ENCODE assay signal across 8 mouse cellular contexts in genomic region chr5:142909576-142910278, GRCm38 (mm10). TPM values are rescaled to one million over a fixed set of nuclear protein-coding genes. Genes with fewer than 3 reads are reported as not detected.
DNase-seq lines count a peak whose midpoint lies in the region; ATAC-seq and TF ChIP-seq lines count a peak whose summit lies in the region.

No protein-coding gene starts in this region.

- TF ChIP-seq POLR2A in ES-Bruce4 (IDR thresholded peaks at IDR 0.05; ENCODE audit: insufficient read depth, low read length), result no peak

- H3ac ChIP-seq in C2C12 (ENCODE audit: control insufficient read depth, insufficient read length, low read depth), result peak overlapping the region; percentile 9

- peaks cover 47% of the 10 kb centered on the region for H3K79me2 ChIP-seq in C2C12 (ENCODE audit: control insufficient read depth, insufficient read depth)

- no peak for DNase-seq in right cerebral cortex, postnatal 10 days (ENCODE audit: low spot score in 2 of 2)
- no peak for DNase-seq in ovary, postnatal 14 days (ENCODE audit: low spot score)

- 0 out of 2 replicates have a peak overlapping the region, but pooled peaks have one; percentile 5 for H3K9ac ChIP-seq in ES-Bruce4 (ENCODE audit: low read depth, poor library complexity, severe bottlenecking)
- H3K9ac ChIP-seq in intestine, embryonic 15.5 days, result peak overlapping the region; percentile 34
- H3K9ac ChIP-seq in liver, embryonic 16.5 days (ENCODE audit: low read depth, low read length), result peak overlapping the region; percentile 100
- H3K9ac ChIP-seq in neural tube, embryonic 15.5 days (replicated peaks), result no peak overlapping the region

- no peak for TF ChIP-seq EP300 in ES-Bruce4 (IDR thresholded peaks at IDR 0.05; ENCODE audit: insufficient read depth, low read depth, low read length)

- H3K27me3 ChIP-seq in C2C12 (ENCODE audit: control insufficient read depth, insufficient read depth, insufficient read length) (no peaks in the 10 kb centered on the region), ES-Bruce4 (ENCODE audit: control insufficient read depth, insufficient read depth, low read length, poor library complexity, severe bottlenecking) (no peaks in the 10 kb centered on the region)
- no peaks in the 10 kb centered on the region for H3K27me3 ChIP-seq in intestine, embryonic 15.5 days (replicated peaks)
- no peaks in the 10 kb centered on the region for H3K27me3 ChIP-seq in liver, embryonic 16.5 days (ENCODE audit: control insufficient read depth, insufficient read depth, low read depth, low read length)
- H3K27me3 ChIP-seq in neural tube, embryonic 15.5 days (replicated peaks), result no peaks in the 10 kb centered on the region

- H3K79me3 ChIP-seq in C2C12 (ENCODE audit: low read depth), result peaks cover 17% of the 10 kb centered on the region

- H3K27ac ChIP-seq in ES-Bruce4 (ENCODE audit: insufficient read depth, low read length), result peak overlapping the region; percentile 71
- peak overlapping the region; percentile 100 for H3K27ac ChIP-seq in intestine, embryonic 15.5 days
- peak overlapping the region; percentile 100 for H3K27ac ChIP-seq in liver, embryonic 16.5 days (ENCODE audit: low read length)
- peak overlapping the region; percentile 100 for H3K27ac ChIP-seq in neural tube, embryonic 15.5 days (replicated peaks)

- H3K36me3 ChIP-seq in C2C12 (ENCODE audit: control insufficient read depth, insufficient read depth) (peaks cover 9% of the 10 kb centered on the region), ES-Bruce4 (ENCODE audit: control insufficient read depth, insufficient read depth, low read length, poor library complexity, severe bottlenecking) (peaks cover 8% of the 10 kb centered on the region)
- peaks cover 8% of the 10 kb centered on the region for H3K36me3 ChIP-seq in intestine, embryonic 15.5 days
- peaks cover 8% of the 10 kb centered on the region for H3K36me3 ChIP-seq in liver, embryonic 16.5 days (ENCODE audit: control insufficient read depth, insufficient read depth)
- H3K36me3 ChIP-seq in neural tube, embryonic 15.5 days, result peaks cover 7% of the 10 kb centered on the region

- H3K9me3 ChIP-seq in ES-Bruce4 (replicated peaks; ENCODE audit: control insufficient read depth, insufficient read depth, low read length, poor library complexity, severe bottlenecking), result no peaks in the 10 kb centered on the region
- H3K9me3 ChIP-seq in intestine, embryonic 15.5 days, result no peaks in the 10 kb centered on the region
- H3K9me3 ChIP-seq in liver, embryonic 16.5 days (replicated peaks; ENCODE audit: control insufficient read depth, low read length), result no peaks in the 10 kb centered on the region
- H3K9me3 ChIP-seq in neural tube, embryonic 15.5 days (replicated peaks), result no peaks in the 10 kb centered on the region

- TF ChIP-seq CTCF in C2C12 (IDR thresholded peaks at IDR 0.05; ENCODE audit: control insufficient read depth, insufficient read depth, insufficient read length) (no peak), ES-Bruce4 (IDR thresholded peaks at IDR 0.05; ENCODE audit: low read depth, low read length) (no peak)

- 26% methylated on average over 8 of the region's 8 CpGs for WGBS in intestine, embryonic 15.5 days
- 32% methylated on average over 8 of the region's 8 CpGs for WGBS in liver, embryonic 16.5 days (ENCODE audit: insufficient replicate concordance)
- WGBS in neural tube, embryonic 15.5 days, result 52% methylated on average over 8 of the region's 8 CpGs

- peak overlapping the region; percentile 72 for H3K4me2 ChIP-seq in intestine, embryonic 15.5 days (replicated peaks)
- peak overlapping the region; percentile 30 for H3K4me2 ChIP-seq in liver, embryonic 16.5 days (ENCODE audit: low read depth, low read length)
- no peak overlapping the region for H3K4me2 ChIP-seq in neural tube, embryonic 15.5 days

- H3K4me3 ChIP-seq in C2C12 (ENCODE audit: insufficient read depth, poor library complexity, severe bottlenecking) (no peak overlapping the region), ES-Bruce4 (ENCODE audit: low read depth, low read length) (no peak overlapping the region)
- peak overlapping the region; percentile 11; the same call in 1 of the 2 replicates for H3K4me3 ChIP-seq in intestine, embryonic 15.5 days (replicated peaks)
- no peak overlapping the region for H3K4me3 ChIP-seq in liver, embryonic 16.5 days (ENCODE audit: low read depth, low read length)
- H3K4me3 ChIP-seq in neural tube, embryonic 15.5 days (replicated peaks), result no peak overlapping the region

- ATAC-seq in granulocyte monocyte progenitor cell, adult 5-6 weeks (replicated peaks; ENCODE audit: poor library complexity, severe bottlenecking), result peak; percentile 17
- peak; percentile 46 for ATAC-seq in intestine, embryonic 15.5 days
- no peak for ATAC-seq in liver, embryonic 16.5 days (ENCODE audit: low read depth)
- no peak for ATAC-seq in neural tube, embryonic 15.5 days (ENCODE audit: low FRiP score)

- H3K4me1 ChIP-seq in ES-Bruce4 (ENCODE audit: control insufficient read depth, insufficient read depth, low read length), result peaks cover 11% of the 10 kb centered on the region
- peaks cover 42% of the 10 kb centered on the region for H3K4me1 ChIP-seq in intestine, embryonic 15.5 days (replicated peaks)
- peaks cover 55% of the 10 kb centered on the region for H3K4me1 ChIP-seq in liver, embryonic 16.5 days (ENCODE audit: control insufficient read depth, low read depth, low read length)
- peaks cover 36% of the 10 kb centered on the region for H3K4me1 ChIP-seq in neural tube, embryonic 15.5 days

TF ChIP-seq in C2C12, 6 proteins besides CTCF, POLR2A, EP300 and RAD21:
- TF ChIP-seq MAX (IDR thresholded peaks at IDR 0.05), result no peak
- no peak for TF ChIP-seq MYOD1 (IDR thresholded peaks at IDR 0.05; ENCODE audit: control insufficient read depth, insufficient read length, low read depth)
- no peak for TF ChIP-seq FOSL1 (IDR thresholded peaks at IDR 0.05; ENCODE audit: insufficient read depth, low read length, poor library complexity, severe bottlenecking)
- TF ChIP-seq MYOG (IDR thresholded peaks at IDR 0.05; ENCODE audit: control insufficient read depth, extremely low read depth, insufficient read length), result no peak
- no peak for TF ChIP-seq USF1 (IDR thresholded peaks at IDR 0.05; ENCODE audit: low read depth)
- no peak for TF ChIP-seq CEBPB (IDR thresholded peaks at IDR 0.05; ENCODE audit: low read depth)

RNA-seq across cellular contexts. Expression of gene Actb, which starts 3.2 kb away (rescaled TPM):
- polyA plus RNA-seq in C2C12 (2012; fragmentation: generic; extraction: Trizol), result 6,665 TPM
- polyA plus RNA-seq in ES-Bruce4 (2011; ENCODE audit: insufficient read depth, insufficient read length, low read depth, missing spikeins), result 3,823 and 4,237 TPM in 2 replicates
- 2,571 and 3,677 TPM in 2 replicates for total RNA-seq in granulocyte monocyte progenitor cell, adult 5-6 weeks (2014; fragmentation: Nextera tagmentation)
- 2,475 and 4,369 TPM in 2 replicates for total RNA-seq in granulocyte monocyte progenitor cell, adult 5-6 weeks (2017)
- 14,579 and 17,104 TPM in 2 replicates for polyA plus RNA-seq in intestine, embryonic 15.5 days (2015; fragmentation: Nextera tagmentation; extraction: Ambion mirVana)
- polyA plus RNA-seq in liver, embryonic 16.5 days (2015; fragmentation: Nextera tagmentation; extraction: Ambion mirVana), result 6,197 and 6,568 TPM in 2 replicates
- 12,525 and 12,918 TPM in 2 replicates for polyA plus RNA-seq in neural tube, embryonic 15.5 days (2015; fragmentation: Nextera tagmentation; extraction: Ambion mirVana)

RNA-seq across cellular contexts. Expression of gene Fbxl18, which starts 14.5 kb away (rescaled TPM):
- polyA plus RNA-seq in C2C12 (2012; fragmentation: generic; extraction: Trizol) (9.5 TPM), ES-Bruce4 (2011; ENCODE audit: insufficient read depth, insufficient read length, low read depth, missing spikeins) (19.3 and 21.2 TPM in 2 replicates)
- total RNA-seq in granulocyte monocyte progenitor cell, adult 5-6 weeks (2014; fragmentation: Nextera tagmentation), result 4.0 and 4.1 TPM in 2 replicates
- total RNA-seq in granulocyte monocyte progenitor cell, adult 5-6 weeks (2017), result 1.7 and 2.4 TPM in 2 replicates
- polyA plus RNA-seq in intestine, embryonic 15.5 days (2015; fragmentation: Nextera tagmentation; extraction: Ambion mirVana), result 11.1 and 11.4 TPM in 2 replicates
- polyA plus RNA-seq in liver, embryonic 16.5 days (2015; fragmentation: Nextera tagmentation; extraction: Ambion mirVana), result 2.7 TPM in 2 replicates
- polyA plus RNA-seq in neural tube, embryonic 15.5 days (2015; fragmentation: Nextera tagmentation; extraction: Ambion mirVana), result 29.4 TPM in 2 replicates

RNA-seq across cellular contexts. Expression of gene Fscn1, which starts 50.4 kb away (rescaled TPM):
- 583 TPM for polyA plus RNA-seq in C2C12 (2012; fragmentation: generic; extraction: Trizol)
- polyA plus RNA-seq in ES-Bruce4 (2011; ENCODE audit: insufficient read depth, insufficient read length, low read depth, missing spikeins), result 139 and 155 TPM in 2 replicates
- not detected in 2 replicates for total RNA-seq in granulocyte monocyte progenitor cell, adult 5-6 weeks (2014; fragmentation: Nextera tagmentation)
- not detected in 2 replicates for total RNA-seq in granulocyte monocyte progenitor cell, adult 5-6 weeks (2017)
- polyA plus RNA-seq in intestine, embryonic 15.5 days (2015; fragmentation: Nextera tagmentation; extraction: Ambion mirVana), result 140 and 170 TPM in 2 replicates
- 19.6 and 20.4 TPM in 2 replicates for polyA plus RNA-seq in liver, embryonic 16.5 days (2015; fragmentation: Nextera tagmentation; extraction: Ambion mirVana)
- 385 and 432 TPM in 2 replicates for polyA plus RNA-seq in neural tube, embryonic 15.5 days (2015; fragmentation: Nextera tagmentation; extraction: Ambion mirVana)

Comparison
In these comparisons a context has a peak if more than half of its experiments do, and no peak if none do; other contexts are left out.
1. ATAC-seq: peak in granulocyte monocyte progenitor cell, adult 5-6 weeks (single experiment) and intestine, embryonic 15.5 days (single experiment); none in liver, embryonic 16.5 days (single experiment) and neural tube, embryonic 15.5 days (single experiment).
2. Peak in every context shown above with its lines, with median percentiles within 50 percentile points of each other: H3K27ac ChIP-seq.